21 mouse cellular contexts compared by ENCODE assay signal in genomic region chr15:89528201-89528850, GRCm38 (mm10). TPM values are rescaled to one million over a fixed set of nuclear protein-coding genes. Genes with fewer than 3 reads are reported as not detected.
DNase-seq lines count a peak whose midpoint lies in the region; ATAC-seq and TF ChIP-seq lines count a peak whose summit lies in the region.
"Had no signal": no experiment of that assay in that cellular context is flagged by ENCODE, and none has a peak within 500 bp of the region (broad histone marks: within the 10 kb centered on the region; RNA-seq: fewer than 3 reads in every experiment).

No protein-coding gene starts in this region.

- TF ChIP-seq EP300 in heart, adult 2 months (IDR thresholded peaks at IDR 0.05; ENCODE audit: insufficient read depth, low read depth, low read length): no peak

- H3K9ac ChIP-seq in heart, embryonic 16.5 days (ENCODE audit: low read length): no peak overlapping the region
- no peak overlapping the region for H3K9ac ChIP-seq in heart, adult 2 months (ENCODE audit: low read depth, low read length)
- H3K9ac ChIP-seq: forebrain, embryonic 13.5 days; forebrain, postnatal 0 days; heart, embryonic 13.5 days; hindbrain, embryonic 15.5 days had no signal

- peak; percentile 40 for DNase-seq in cerebellum, adult 9-11 months
- DNase-seq in cerebellum, postnatal 14 days: no peak
- no peak for DNase-seq in heart, adult 2 months
- DNase-seq in layer of hippocampus, adult 2 months (ENCODE audit: low spot score in 2 of 2): no peak
- DNase-seq in layer of hippocampus, adult 18-20 months (ENCODE audit: low spot score in 2 of 2): no peak
- DNase-seq: adrenal gland, postnatal 14 days; cerebellum, postnatal 36 days; forebrain, postnatal 0 days; gastrocnemius, postnatal 25 days; heart, postnatal 36 days had no signal

- H3K27me3 ChIP-seq in heart, embryonic 16.5 days (ENCODE audit: control insufficient read depth, insufficient read depth, low read length): peaks cover 37% of the 10 kb centered on the region
- no peaks in the 10 kb centered on the region for H3K27me3 ChIP-seq in heart, adult 2 months (ENCODE audit: control insufficient read depth, insufficient read depth, low read length)

- no peak overlapping the region for H3K27ac ChIP-seq in heart, embryonic 16.5 days (ENCODE audit: low read length)
- no peak overlapping the region for H3K27ac ChIP-seq in heart, adult 2 months
- H3K27ac ChIP-seq in layer of hippocampus, adult 2 months: peak overlapping the region; percentile 61; the same call in 1 of the 2 replicates
- H3K27ac ChIP-seq: embryonic facial prominence, embryonic 10.5 days; forebrain, embryonic 13.5 days; heart, embryonic 13.5 days; hindbrain, embryonic 15.5 days had no signal

- no peak overlapping the region for H3K4me3 ChIP-seq in heart, embryonic 16.5 days (ENCODE audit: low read length)
- H3K4me3 ChIP-seq in heart, adult 2 months: no peak overlapping the region
- no peak overlapping the region for H3K4me3 ChIP-seq in layer of hippocampus, adult 2 months
- H3K4me3 ChIP-seq: embryonic facial prominence, embryonic 10.5 days; forebrain, embryonic 13.5 days; heart, embryonic 13.5 days; hindbrain, embryonic 15.5 days had no signal

- no peak for TF ChIP-seq CTCF in heart, adult 2 months (IDR thresholded peaks at IDR 0.05)
- no peak for TF ChIP-seq CTCF in layer of hippocampus, adult 2 months (conservative IDR thresholded peaks at IDR 0.05)

- TF ChIP-seq POLR2A in heart, adult 2 months (IDR thresholded peaks at IDR 0.05; ENCODE audit: insufficient read depth, low read depth, low read length): no peak

- intact Hi-C loops in heart, adult 2 months (cut with DNase I): no loop called here

- ATAC-seq in heart, embryonic 16.5 days (replicated peaks; ENCODE audit: extremely low read depth, insufficient read depth, low FRiP score): 0 out of 2 replicates have a peak, but pooled peaks have one; percentile 4
- ATAC-seq: activated CD4-positive, CD25-positive, alpha-beta regulatory T cell, adult 4 months; forebrain, embryonic 13.5 days; forebrain, postnatal 0 days; intestine, embryonic 16.5 days; Patski had no signal

- 75% methylated on average over 18 of the region's 18 CpGs for WGBS in heart, embryonic 16.5 days
- 64% methylated on average over 18 of the region's 18 CpGs for WGBS in heart, adult 2 months

- peaks cover 4% of the 10 kb centered on the region for H3K4me1 ChIP-seq in heart, embryonic 16.5 days (ENCODE audit: control insufficient read depth, insufficient read depth, low read length)
- H3K4me1 ChIP-seq in heart, adult 2 months (ENCODE audit: control insufficient read depth, insufficient read depth, low read length): peaks cover 2% of the 10 kb centered on the region

- H3K36me3 ChIP-seq in heart, embryonic 16.5 days (ENCODE audit: control insufficient read depth, insufficient read depth): no peaks in the 10 kb centered on the region
- no peaks in the 10 kb centered on the region for H3K36me3 ChIP-seq in heart, adult 2 months (ENCODE audit: control insufficient read depth, insufficient read depth, low read length)

- H3K4me2 ChIP-seq in heart, embryonic 16.5 days (ENCODE audit: low read depth, low read length): no peak overlapping the region
- H3K4me2 ChIP-seq: forebrain, embryonic 13.5 days; heart, embryonic 13.5 days; hindbrain, embryonic 15.5 days had no signal

- no peaks in the 10 kb centered on the region for H3K79me2 ChIP-seq in heart, adult 2 months (replicated peaks; ENCODE audit: control insufficient read depth, insufficient read depth, low read length)

- H3K9me3 ChIP-seq in heart, embryonic 16.5 days (replicated peaks; ENCODE audit: control insufficient read depth, low read length): no peaks in the 10 kb centered on the region
- H3K9me3 ChIP-seq: embryonic facial prominence, embryonic 10.5 days; forebrain, embryonic 13.5 days; heart, embryonic 13.5 days; hindbrain, embryonic 15.5 days had no signal

RNA-seq across cellular contexts. Expression of gene Shank3, which starts 28.9 kb away (rescaled TPM):
- 1.6 and 2.0 TPM in 2 replicates for polyA plus RNA-seq in heart, embryonic 16.5 days (2015; fragmentation: Nextera tagmentation; extraction: Ambion mirVana)
- total RNA-seq in heart, adult 2 months (2021): 10 to 100 TPM; 44.3 to 52.2 TPM
- polyA plus RNA-seq in heart, adult 2 months (2012; rRNA removed): 29.6 and 31.0 TPM in 2 replicates
- total RNA-seq in layer of hippocampus, adult 2 months (2021): 100 to 1,000 TPM; 243 to 251 TPM
- total RNA-seq in layer of hippocampus, adult 18-20 months (2021): 100 to 1,000 TPM; 232 to 243 TPM
- total RNA-seq: CH12.LX had no signal
- polyA plus RNA-seq: activated CD4-positive, CD25-positive, alpha-beta regulatory T cell, adult 4 months had no signal

RNA-seq across cellular contexts. Expression of gene Acr, which starts 39.8 kb away (rescaled TPM):
- 0.16 and 0.22 TPM in 2 replicates for polyA plus RNA-seq in heart, embryonic 16.5 days (2015; fragmentation: Nextera tagmentation; extraction: Ambion mirVana)
- under 1 TPM in 1 of 2 experiments, not detected in 1; 0.57 TPM for total RNA-seq in heart, adult 2 months (2021)
- polyA plus RNA-seq in heart, adult 2 months (2012; rRNA removed): 1.4 and 1.6 TPM in 2 replicates
- 1 to 10 TPM in 1 of 2 experiments, under 1 TPM in 1; 0.92 to 1.3 TPM for total RNA-seq in layer of hippocampus, adult 2 months (2021)
- total RNA-seq in layer of hippocampus, adult 18-20 months (2021): 1 to 10 TPM in 1 of 2 experiments, under 1 TPM in 1; 0.66 to 1.0 TPM
- total RNA-seq: adrenal gland, adult 18-20 months; CH12.LX; gastrocnemius, adult 18-20 months had no signal
- polyA plus RNA-seq: activated CD4-positive, CD25-positive, alpha-beta regulatory T cell, adult 4 months; embryonic facial prominence, embryonic 10.5 days; Patski had no signal

RNA-seq across cellular contexts. Expression of gene Arsa, which starts 51.1 kb away (rescaled TPM):
- polyA plus RNA-seq in heart, embryonic 16.5 days (2015; fragmentation: Nextera tagmentation; extraction: Ambion mirVana): 15.9 and 17.3 TPM in 2 replicates
- 10 to 100 TPM; 11.1 to 13.5 TPM for total RNA-seq in heart, adult 2 months (2021)
- 19.5 and 22.1 TPM in 2 replicates for polyA plus RNA-seq in heart, adult 2 months (2012; rRNA removed)
- 10 to 100 TPM; 29.2 to 31.4 TPM for total RNA-seq in layer of hippocampus, adult 2 months (2021)
- 10 to 100 TPM; 28.1 to 29.6 TPM for total RNA-seq in layer of hippocampus, adult 18-20 months (2021)

Comparison
In these comparisons a context has a peak if more than half of its experiments do, and no peak if none do; other contexts are left out.
1. RNA of gene Shank3, which starts 28.9 kb away (total RNA-seq): 243 to 251 TPM in layer of hippocampus, adult 2 months and 232 to 243 TPM in layer of hippocampus, adult 18-20 months; 44.3 to 52.2 TPM in heart, adult 2 months; every median in the first group is over 4 times any median in the second.